Mouse (Mus musculus) CD4-positive, CD25-positive, alpha-beta regulatory T cell, adult 4 months (primary cell): ENCODE measurements around the gene 1700025C18Rik. TPM values are rescaled to one million over a fixed set of nuclear protein-coding genes. Genes with fewer than 3 reads are reported as not detected.

Source experiments
- ATAC-seq: one replicate; pipeline ENCODE4 v1.8.0; 2017
- polyA plus RNA-seq, 2 experiments: library from polyadenylated mRNA; unstranded; fragments of 100-300 nt; shearing (Covaris generic); gene quantifications; one replicate each; pipeline ENCODE4 v1.2.1; 2017

1700025C18Rik gene
- polyA plus RNA-seq, result not detected

DNA sequence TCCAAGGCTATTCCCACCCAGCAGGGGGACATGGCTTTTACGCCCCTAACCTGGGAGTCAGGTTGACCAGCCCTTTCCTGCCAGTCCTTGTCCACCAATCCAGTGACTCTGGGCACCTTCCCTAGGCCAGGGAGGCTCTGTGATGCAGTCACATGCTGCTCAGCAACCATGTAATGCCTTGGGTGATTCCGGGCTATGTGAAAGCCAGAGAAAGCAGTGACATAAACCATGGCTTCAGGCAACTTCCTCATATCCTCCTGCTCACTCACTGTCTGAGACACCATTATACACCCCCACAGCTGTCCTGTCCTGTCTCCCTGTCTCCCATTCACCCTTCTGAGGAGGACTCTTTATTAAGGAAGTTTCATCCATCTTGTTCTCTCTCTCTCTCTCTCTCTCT is at the start of gene 1700025C18Rik:
1700025C18Rik (minus strand) TSS at position 101 of the 400 bp plus-strand sequence.
- no peak for ATAC-seq

DNA sequence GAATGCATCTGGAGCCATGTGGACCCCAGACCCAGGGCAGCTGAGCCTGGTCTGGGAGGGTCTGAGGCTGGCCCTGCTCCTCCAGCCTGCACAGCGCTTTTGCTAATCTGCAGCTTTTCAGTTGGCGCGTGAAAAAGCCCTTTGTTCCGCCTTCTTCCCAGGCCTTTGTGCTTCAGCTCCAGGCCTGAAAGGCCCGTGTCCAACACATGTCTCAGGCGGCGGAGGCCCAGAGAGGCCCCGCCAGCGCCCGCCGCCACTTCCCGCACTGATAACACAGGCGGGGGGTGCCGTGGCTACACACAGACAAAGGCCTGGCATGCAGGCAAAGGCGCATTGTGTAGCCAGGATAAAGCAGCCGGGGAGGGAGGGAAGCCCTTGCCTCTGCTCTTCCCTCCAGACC is 45.5 kb upstream of the 1700025C18Rik start:
- no peak for ATAC-seq

DNA sequence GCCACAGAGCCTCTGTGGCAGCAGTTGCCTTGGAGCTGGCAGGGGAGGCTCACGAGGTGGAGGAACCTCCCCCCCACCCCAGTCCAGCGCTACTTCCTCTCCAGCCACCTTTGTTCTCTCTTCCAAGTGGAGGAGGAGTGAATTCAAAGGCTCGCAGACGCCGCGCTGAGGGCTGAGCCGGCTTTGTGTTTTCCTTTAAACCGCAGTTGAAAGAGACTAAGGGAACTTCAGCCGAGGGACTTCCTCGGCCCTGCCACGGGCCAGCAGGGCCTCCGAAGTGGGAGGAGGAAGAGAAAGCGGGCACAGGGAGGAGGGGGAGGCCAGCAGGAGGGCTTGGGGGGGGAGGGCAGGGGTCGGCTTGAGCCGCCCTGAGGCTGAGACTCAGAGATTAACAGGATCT is 43.0 kb upstream of the 1700025C18Rik start:
- ATAC-seq, result no peak

DNA sequence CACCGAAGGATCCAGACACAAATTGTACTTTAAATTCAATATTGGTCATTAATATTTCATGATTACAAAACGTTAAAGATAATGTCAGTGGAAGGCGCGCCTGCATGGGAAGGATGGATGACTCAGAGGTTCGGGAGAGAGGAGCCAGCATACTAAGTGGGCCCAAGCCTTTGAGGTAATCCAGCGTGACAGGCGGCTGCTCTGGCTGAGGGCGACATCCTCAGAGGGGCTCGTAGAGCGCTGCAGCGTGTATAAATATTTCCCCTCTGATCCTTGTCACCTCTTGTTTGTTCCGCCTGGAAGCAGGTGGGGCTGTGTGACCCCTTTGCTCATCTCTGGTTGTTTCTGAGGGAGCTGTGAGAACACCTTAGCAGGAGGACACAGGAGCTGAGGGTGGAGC is 40.9 kb upstream of the 1700025C18Rik start:
- no peak for ATAC-seq

DNA sequence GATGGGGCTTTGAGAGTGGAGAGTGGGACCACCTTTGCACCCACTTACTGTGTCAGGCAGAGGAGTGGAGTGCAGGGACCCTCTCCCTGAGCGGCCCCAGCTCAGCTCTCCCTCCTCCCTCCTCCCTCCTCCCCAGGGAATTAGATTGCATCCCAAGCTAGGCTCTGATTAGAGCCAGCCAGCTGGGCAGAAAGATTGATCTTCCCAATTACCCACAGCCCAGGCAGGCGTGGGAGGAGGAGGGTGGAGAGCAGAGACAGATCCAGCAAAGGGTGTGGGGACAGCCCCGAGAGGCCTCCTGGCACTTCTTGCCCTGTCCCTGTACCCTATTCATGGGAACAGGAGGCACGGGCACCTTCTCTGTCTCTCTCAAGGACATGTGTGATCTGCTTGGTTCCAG is 38.6 kb upstream of the 1700025C18Rik start:
- ATAC-seq, result no peak

DNA sequence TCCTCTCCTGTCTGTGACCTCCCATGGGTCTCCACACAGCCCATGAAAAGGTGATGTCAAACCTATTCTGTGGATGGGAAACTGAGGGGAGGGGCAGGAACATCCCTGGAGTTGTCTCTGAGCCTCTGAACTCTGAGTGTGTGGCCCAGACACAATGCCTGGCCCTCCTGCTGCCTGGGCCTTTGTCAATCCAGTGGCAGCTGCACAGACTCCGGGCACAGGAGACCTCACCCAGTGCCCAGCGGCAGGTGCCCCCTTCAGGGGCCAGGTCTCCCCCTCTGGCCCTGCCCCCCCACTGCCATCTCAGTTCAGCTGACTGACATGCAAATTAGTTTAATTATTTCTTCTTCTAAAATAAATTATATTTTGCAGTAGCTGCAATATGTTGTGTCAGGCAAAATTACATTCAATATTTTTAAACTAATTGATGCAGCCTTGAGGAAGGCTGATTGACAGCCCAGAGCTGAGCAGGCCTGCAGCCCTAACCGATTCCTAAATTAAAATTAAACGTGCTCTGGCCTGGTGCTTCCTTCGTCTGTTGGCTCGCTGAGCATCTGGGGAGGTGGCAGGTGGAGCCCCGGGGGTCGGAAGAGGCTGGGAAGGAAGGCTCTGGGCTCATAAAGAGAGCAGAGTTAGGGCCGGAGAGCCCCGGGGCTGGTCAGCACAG is 36.5 kb upstream of the 1700025C18Rik start:
- no peak for ATAC-seq

DNA sequence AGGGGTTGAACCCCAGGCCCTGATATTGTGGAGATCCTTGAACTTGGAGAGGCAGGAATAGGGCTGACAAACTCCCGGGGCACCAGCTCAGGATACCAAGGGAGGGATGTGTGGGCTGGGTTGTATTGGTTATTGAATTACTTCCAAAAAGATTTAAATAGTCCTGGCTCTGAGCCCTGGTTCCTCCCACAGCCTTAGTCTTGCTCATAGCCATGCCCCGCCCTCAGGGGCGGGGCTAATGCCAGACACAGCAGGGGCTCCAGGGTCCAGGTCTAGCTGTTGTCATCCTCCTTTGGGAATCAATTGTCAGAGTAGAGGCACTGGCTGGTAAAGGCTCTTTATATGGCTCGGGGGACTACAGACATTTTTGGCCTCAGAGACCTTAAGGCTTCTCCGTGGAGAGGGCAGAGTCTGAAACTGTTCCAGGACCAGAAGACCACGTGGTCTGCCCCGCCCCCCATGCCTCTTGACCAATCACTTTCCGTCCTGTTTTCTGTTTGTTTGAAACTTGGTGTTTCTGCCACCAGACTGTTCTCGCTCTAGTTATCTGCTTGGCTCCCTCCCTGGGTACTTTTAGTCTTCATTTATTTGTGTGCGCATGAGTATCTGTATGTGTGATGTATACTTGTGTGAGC is 30.8 kb upstream of the 1700025C18Rik start:
- no peak for ATAC-seq

DNA sequence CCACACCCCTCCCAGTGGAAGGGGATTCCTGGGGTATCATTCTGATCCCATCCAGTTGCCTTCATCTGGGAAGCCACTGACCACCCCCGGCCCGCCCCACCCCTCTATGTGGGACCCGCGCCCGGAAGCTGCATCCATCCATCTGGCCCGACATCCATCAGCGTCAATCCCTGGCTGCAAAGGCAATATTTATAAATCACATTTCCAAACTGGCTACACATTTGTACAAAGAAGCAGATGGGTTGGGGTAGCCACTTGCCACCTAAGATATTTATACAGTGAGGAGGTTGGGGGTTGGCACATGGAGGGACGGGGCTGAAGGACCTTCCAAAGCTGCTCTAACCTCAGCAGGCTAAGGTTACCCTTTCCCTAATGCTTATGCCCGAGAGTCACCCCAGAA is 30.2 kb upstream of the 1700025C18Rik start:
- ATAC-seq, result no peak

DNA sequence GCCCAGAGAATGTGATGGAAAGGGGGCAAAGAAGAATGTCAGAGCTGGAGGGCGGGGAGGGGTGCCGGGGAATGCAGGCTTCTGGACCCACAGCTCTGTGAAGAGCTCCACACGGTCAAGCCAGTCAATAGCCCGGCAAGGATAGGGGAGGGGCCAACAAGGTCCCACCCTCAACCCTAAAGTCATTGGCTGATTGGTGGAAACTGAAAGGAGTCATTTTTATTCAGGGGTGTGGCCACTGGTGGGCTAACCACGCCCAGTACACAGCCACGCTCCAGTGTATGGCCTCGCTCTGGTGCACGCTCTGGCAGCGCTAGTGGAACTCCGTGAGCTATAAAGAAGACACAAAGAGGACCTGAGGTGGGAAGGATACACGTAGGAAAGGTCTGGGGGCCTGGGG is 23.2 kb upstream of the 1700025C18Rik start:
- no peak for ATAC-seq

DNA sequence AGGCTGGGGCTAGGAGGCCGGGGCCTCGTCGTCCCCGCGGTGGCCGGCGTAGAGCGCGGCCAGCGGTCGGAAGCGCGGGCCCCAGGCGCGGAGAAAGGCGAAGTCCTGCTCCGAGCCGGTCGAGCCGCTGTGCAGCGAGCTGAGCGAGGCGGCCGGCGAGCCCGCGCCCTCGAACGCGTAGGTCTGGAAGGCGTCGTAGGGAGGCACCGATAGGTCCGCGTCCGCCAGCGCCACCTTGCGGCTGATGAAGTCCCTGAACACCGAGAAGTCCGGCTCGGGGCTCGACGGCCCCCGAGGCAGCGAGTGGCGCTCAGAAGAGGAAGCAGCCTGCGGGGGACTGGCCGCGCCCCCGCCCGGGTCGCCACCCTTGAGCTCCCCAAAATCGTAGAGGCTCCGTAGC is 21.6 kb upstream of the 1700025C18Rik start:
- ATAC-seq, result no peak

DNA sequence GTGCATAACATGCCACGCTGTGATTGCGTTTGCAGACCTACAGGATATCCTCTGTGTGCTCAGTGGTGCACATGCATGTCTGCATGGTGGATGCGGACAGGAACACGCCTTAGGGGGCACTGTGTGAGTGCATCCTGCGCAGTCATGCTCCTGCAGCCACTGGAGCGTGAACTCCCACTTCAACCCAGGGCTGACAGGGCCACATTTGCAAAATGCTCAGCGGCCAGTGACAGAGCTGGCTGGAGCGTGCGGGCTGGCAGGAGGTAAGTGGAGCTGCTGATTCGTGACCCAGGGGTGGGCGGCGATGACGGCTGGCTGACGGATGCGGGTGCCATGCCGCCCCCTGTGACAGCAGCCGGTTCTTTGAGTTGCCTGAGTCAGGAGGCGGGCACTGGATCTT is 16.0 kb upstream of the 1700025C18Rik start:
- ATAC-seq, result no peak

DNA sequence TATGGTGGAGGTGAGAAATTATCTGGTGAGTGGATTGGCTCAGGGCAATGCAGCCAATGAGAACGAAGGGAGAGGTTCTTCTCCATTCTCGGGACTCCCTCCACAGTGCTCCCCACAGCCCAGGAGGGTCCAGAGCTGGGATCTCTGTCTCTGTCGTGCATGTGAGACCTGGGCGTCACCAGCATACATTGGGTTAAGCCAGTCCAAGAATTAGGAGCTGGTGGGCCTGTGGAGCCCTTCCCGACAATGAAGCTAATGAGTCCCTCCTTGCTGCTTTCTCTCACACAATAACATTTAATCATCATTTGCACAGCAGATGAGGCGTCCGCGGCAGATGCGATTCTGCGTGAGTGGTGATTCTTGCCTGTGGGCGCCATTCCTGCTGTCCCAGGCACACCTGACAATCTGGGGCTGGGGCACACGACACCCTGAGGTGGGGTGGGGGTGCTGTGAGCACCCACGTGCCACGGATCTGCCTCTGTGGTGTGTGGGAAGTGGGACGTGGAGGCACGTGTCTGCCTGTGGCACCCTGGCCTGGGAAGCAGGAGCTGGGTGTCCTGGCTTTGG is 15.0 kb upstream of the 1700025C18Rik start:
- no peak for ATAC-seq

DNA sequence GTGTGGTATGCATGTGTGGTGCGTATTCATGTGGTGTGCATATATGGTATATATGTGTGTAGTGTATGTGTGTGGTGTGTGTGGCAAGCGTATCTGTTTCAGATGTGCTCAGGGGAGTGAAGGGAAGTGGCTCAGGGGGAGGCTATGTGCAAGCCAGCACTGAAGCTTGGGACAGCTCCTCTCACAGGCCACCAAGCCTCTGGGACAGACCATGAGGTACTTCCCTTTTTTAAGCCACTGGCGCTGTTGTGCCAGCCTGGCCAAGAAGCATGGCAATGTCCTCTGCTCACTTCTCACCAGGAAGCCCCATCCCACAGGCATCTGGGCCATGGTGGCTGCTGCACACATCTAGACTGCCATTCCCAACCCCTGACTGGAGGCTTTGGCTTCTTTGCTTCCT is 12.4 kb upstream of the 1700025C18Rik start:
- ATAC-seq, result no peak

DNA sequence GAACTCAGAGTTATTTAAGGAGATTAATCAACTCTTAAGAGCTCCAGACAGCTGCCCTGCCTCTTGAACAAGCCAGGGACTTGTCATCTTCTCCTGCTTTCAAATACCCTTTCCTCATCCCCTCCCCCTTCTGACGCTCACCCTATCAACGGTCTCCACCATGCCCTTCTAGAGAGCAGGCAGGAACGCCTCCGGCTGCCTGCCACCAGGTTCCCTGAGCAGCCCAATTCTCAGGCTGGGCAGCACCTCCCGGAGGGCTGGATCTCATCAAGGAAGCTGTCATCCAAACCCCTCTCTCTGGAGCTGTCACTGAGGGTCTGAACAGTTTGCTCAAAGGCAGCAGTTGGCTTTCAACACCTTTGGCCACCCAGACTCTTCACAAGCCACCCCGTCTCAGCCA is 10.2 kb upstream of the 1700025C18Rik start:
- ATAC-seq, result no peak

DNA sequence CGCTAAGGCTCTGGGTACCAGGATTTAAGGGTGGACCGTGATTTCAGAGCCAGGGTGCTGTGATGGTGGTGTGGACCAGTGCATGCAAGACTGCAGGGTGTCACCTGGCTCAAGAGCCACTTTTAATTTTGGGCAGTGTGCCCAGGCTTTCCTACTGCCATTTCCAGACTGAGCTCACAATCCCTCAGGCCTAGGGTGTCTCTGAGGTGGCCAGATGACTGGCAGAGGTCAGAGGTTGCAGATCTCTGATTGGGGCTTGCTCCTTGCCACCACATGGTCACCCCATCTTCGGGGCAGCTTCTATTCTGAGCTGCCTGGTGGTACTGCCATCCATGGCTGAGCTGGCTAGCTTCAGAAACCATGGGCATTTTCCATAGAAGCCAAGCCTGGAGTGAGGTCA is 8.3 kb upstream of the 1700025C18Rik start:
- no peak for ATAC-seq

DNA sequence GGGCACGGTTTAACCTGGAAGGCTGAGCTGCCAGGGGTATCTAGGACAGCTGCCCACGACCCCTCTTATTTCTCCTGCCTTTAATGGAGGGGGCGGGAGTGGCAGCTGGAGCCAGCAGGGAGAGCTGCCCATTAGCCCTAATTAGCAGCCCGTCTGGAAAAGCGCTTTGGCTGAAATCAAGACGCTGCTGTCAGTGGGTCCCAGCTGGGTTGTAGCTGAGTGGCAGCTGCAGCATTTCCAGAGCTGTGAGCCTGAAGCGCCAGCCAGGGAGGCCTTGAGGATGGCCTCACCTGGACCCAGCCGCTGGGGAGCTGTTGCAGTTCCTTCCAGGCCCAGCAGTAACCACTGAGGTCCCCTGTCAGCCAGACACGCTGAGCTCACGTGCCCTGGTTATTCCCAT is 5.8 kb upstream of the 1700025C18Rik start:
- no peak for ATAC-seq

DNA sequence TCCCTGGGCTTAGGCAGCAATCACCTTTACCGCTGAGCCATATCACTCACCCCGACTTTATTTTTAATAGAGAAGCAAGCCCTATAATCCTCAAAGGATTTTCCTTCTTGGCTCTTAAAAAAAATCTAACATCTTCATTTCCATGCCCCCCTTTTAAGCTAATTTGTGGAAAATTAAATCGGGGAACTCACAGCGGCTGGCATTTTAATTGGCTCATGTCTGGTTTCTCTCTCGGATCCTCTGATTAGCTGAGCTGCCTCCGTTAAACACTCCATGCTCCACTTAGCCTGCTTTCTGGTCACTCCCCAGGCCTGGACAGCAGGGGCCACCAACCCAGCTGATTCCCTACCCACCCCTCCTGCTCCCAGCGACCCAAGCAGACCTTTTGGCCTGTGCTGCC is 1.8 kb upstream of the 1700025C18Rik start:
- no peak for ATAC-seq

DNA sequence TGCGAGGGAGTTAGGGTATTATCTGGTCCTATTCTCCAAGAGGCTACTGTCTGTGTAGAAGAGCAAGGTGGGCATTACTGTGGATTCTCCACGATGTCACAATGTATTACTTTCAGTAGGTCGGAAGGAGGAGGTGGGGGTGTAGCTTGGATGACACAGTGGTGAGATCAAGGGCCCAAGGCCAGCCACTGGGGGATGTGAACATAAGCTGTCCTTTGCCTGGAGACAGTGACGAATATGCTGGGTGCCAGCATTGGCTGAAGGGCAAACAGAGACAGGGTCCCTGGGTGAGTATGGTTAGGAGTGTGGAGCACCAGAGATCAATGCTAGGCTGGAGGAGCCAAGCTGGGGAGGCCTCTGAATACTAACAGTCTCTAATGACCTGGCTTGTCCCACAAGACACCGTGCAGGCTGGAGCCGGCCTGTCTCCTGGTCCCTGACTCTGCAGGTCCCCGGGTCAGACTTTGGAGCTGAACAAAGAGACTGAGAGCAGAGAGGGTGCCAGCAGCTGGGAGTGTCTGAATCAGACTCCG is 949 bp upstream of the 1700025C18Rik start:
- no peak for ATAC-seq

DNA sequence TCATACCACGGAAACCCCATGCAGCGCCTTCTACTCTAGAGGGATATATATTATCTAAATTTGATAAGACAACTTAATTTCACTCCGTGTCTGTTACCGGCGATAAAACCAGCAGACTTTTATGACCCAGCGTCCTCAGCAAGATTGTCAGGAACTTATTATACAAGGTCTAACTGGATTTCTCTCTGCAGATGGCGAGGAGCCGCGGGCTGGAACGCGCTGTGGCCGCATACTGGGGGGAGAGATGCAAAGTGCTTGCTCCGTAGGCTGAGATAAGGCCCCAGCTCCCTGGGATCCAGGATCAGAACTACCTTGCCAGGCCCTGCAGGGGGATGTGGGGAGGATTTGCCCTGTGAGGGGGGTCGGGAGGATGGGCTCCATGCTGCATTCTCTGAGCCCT is 1.1 kb downstream of the 1700025C18Rik start:
- ATAC-seq, result no peak

DNA sequence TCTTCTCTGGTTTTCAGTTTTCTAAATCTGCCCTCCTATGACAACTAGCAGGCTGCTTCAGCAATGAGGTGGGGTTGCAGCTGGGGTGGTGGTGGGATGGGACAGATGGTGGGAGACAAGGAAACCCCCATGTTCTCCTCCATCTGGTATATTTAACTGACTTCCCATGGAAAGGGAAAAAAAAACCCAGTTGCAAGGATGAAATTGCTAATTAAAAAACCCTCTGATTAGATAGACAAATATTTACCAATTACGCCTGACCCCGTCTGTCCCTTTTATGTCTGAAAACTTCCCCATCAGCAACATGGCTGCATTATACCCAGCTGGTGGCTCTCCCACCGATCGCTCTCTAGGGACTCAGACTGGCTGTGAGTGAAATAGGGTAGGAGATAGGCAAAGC is 3.9 kb downstream of the 1700025C18Rik start:
- ATAC-seq, result no peak

DNA sequence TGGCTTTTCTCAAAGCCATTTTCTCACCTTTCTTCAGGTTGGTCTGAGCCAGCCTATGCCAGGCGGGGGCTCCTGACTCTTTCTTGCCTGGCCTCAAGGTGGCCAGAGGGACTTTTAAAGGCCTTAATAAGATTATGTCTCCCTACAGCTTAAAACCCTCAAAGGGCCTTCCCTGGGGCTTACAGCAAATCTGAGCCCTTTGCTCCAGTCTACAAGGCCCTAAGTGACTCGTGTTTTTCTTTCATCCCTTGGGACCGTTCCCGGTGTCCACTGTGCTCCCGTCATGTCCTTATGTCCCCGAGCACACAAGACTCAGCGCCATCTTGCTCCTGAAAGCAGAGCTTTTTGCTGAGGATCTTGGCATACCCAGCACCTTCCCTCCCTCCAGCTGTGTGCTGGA is 9.3 kb downstream of the 1700025C18Rik start:
- ATAC-seq, result no peak

DNA sequence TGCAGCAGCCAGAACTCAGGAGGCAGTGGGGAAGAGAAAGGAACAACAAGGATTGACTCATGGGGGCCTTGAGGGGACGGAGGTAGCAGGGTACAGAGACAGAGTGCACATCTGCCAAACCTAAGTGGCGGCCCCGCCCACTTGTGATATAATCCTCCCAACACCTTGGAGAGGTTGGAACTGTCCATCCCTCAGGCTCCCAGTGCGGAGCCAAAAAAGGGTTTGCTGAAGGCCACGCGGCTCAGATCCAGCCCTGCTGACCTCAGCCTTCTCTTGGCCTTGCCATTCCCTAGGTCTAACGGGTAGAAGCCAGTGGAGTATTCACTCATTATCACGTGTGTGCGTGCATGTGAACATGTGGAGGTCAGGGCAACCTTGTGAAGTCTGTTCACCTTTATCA is 9.9 kb downstream of the 1700025C18Rik start:
- ATAC-seq, result no peak

DNA sequence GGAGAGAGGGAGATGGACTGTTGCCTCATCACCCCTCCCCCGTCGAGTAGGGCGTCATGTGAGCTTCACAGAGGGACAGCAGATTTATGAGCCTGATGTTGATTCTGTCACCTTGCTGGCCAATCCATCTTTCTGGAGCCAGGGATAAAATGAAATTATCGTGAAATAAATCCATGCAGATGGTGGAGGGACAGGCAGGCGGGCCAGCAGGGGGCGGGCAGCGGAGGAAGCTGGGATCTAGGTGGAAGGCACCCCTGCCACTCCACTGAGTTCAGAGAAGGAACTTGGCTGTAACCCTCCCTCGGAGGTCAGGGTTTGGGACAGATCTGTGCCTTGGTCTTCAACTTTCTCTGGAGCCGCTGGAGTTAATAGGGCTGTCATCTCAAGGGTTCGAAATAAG is 11.9 kb downstream of the 1700025C18Rik start:
- ATAC-seq, result no peak

DNA sequence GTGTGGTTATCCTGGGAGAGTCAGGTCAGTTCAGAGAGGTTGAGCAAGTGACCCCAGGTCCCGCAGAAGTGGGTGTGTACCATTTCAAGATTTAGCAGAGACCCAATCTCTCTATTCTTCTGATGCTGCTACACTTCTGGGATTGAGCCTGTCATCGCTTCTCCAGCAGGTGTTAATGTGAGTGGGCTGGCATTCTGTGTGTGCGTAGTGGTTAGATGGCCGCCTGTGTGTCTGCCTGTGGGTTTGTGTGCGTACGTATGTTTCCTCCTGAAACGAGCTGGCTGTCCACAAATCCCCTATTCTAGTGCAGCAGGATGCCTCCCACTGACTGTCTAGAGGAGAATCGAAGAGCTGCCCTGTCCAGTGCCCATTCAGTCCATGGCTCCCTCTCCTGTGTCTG is 12.5 kb downstream of the 1700025C18Rik start:
- no peak for ATAC-seq
